Mouse (Mus musculus) left cerebral cortex, adult 8-10 months (tissue): ENCODE results near the gene Mtmr10. TPM values are rescaled to one million over a fixed set of nuclear protein-coding genes. Genes with fewer than 3 reads are reported as not detected.

Experiments
- DNase-seq, 2 experiments: peaks; one replicate each; pipeline ENCODE4 v3.0.0; 2022; ENCODE audit warnings: low spot score in 2 of 2
- microRNA-seq, 2 experiments: library from miRNA; unstranded; fragments of <30 nt; microRNA quantifications; one replicate each; pipeline ENCODE4 v1.2.0; 2022
- total RNA-seq, 4 experiments: library from RNA; stranded (reverse); gene quantifications; 2 replicates each; pipeline ENCODE4 v1.2.4; 2022

The Mtmr10 gene
- total RNA-seq, 4 experiments from 2014 or later: 17.7 to 23.7 (median 19.9) TPM

GRCm38 (mm10) chr7:64371940-64372878 is 84.8 kb downstream of the Mtmr10 start:
- DNase-seq: no peak

- no peak for DNase-seq
Observed at GRCm38 (mm10) chr7:64373147-64373829, 85.8 kb downstream of the Mtmr10 start.

GRCm38 (mm10) chr7:64373830-64374562 is 86.5 kb downstream of the Mtmr10 start, which contains the start of gene Fan1:
TSS of gene Fan1 (minus strand) at chr7:64374095.
- peak; percentile 79 to 89 for DNase-seq

Small RNA genes lying within 50 kb of the gene (microRNA-seq; reads per million reads assigned to microRNA genes)
- 0 reads per million in 2 experiments for gene Mir6416

Other genes with a start within 250 kb of the Mtmr10 start
- gene Trpm1, start 133.8 kb upstream of the Mtmr10 start, total RNA-seq: 1 to 10 TPM in 2 of 4 experiments, under 1 TPM in 2; 0.23 to 4.2 (median 0.97) TPM
- gene Fan1, start 86.4 kb downstream of the Mtmr10 start, total RNA-seq: 10 to 100 TPM; 13.0 to 13.6 (median 13.3) TPM
- 10 to 100 TPM; 14.2 to 18.7 (median 16.9) TPM for gene Mphosph10, start 104.6 kb downstream of the Mtmr10 start, total RNA-seq
- gene Mcee, start 105.0 kb downstream of the Mtmr10 start, total RNA-seq: 10 to 100 TPM; 43.9 to 54.1 (median 48.2) TPM
- gene Apba2, start 214.1 kb downstream of the Mtmr10 start, total RNA-seq: 100 to 1,000 TPM; 215 to 224 (median 220) TPM